Mouse (Mus musculus): ENCODE measurements around the gene Ptx4. TPM values are rescaled to one million over a fixed set of nuclear protein-coding genes. Genes with fewer than 3 reads are reported as not detected.

Gene Ptx4
- polyA plus RNA-seq, 1 experiment from 2014 or later: not detected

GRCm38 (mm10) chr17:25165970-25166671 lies 45.6 kb downstream of the Ptx4 start:
- no peaks in the 10 kb centered on the region for H3K27me3 ChIP-seq (ENCODE audit: control insufficient read depth, insufficient read depth, low read length)
- H3K9me3 ChIP-seq (ENCODE audit: control insufficient read depth, low read length): no peaks in the 10 kb centered on the region
- H3K4me2 ChIP-seq (replicated peaks): no peak overlapping the region
- no peak overlapping the region for H3K27ac ChIP-seq
- DNase-seq (ENCODE audit: low spot score) (no peak), ATAC-seq (ENCODE audit: low FRiP score) (no peak)
- WGBS: 67% methylated on average over 6 of the region's 6 CpGs
- H3K4me3 ChIP-seq (replicated peaks; ENCODE audit: low read length): no peak overlapping the region
- no peak overlapping the region for H3K9ac ChIP-seq
- no peaks in the 10 kb centered on the region for H3K4me1 ChIP-seq (replicated peaks; ENCODE audit: control insufficient read depth, insufficient read depth, low read length)
- H3K36me3 ChIP-seq (replicated peaks; ENCODE audit: control insufficient read depth, insufficient read depth): peaks cover 7% of the 10 kb centered on the region

DNA sequence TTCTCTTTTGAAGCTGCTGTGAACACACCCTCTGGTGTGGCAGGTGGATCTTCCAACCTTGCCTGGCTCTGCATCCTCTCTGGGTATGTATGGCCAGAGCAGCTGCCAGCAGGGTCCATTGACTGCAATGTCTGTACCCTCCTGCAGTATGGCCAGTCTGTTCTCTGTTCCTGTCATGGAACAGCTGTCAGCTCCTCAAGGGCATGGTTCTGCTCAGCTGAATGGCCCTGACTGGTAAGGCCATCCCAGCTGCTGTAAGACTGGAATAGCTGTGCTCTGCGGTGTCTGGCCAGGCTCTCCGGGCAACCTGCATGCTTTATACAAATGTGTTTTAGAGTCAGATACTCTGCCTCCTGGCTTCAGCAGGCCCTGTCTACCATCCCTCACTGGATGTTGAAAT lies 49.1 kb downstream of the Ptx4 start:
- WGBS: 95% methylated on average over 2 of the region's 2 CpGs
- no peaks in the 10 kb centered on the region for H3K36me3 ChIP-seq (replicated peaks; ENCODE audit: control insufficient read depth, insufficient read depth)
- H3K4me2 ChIP-seq (replicated peaks): no peak overlapping the region
- H3K9ac ChIP-seq: no peak overlapping the region
- H3K4me3 ChIP-seq (replicated peaks; ENCODE audit: low read length): no peak overlapping the region
- H3K27ac ChIP-seq: no peak overlapping the region
- no peaks in the 10 kb centered on the region for H3K4me1 ChIP-seq (replicated peaks; ENCODE audit: control insufficient read depth, insufficient read depth, low read length)
- no peaks in the 10 kb centered on the region for H3K9me3 ChIP-seq (ENCODE audit: control insufficient read depth, low read length)
- DNase-seq (ENCODE audit: low spot score) (no peak), ATAC-seq (ENCODE audit: low FRiP score) (no peak)
- H3K27me3 ChIP-seq (ENCODE audit: control insufficient read depth, insufficient read depth, low read length): no peaks in the 10 kb centered on the region

- Histone ChIP-seq H3K9ac (no peak overlapping the region), H3K9me3 (ENCODE audit: control insufficient read depth, low read length) (no peaks in the 10 kb centered on the region), H3K27ac (no peak overlapping the region), H3K4me3 (replicated peaks; ENCODE audit: low read length) (no peak overlapping the region), H3K4me1 (replicated peaks; ENCODE audit: control insufficient read depth, insufficient read depth, low read length) (no peaks in the 10 kb centered on the region), H3K27me3 (ENCODE audit: control insufficient read depth, insufficient read depth, low read length) (no peaks in the 10 kb centered on the region), H3K4me2 (replicated peaks) (no peak overlapping the region), H3K36me3 (replicated peaks; ENCODE audit: control insufficient read depth, insufficient read depth) (no peaks in the 10 kb centered on the region)
- 95% methylated on average over 3 of the region's 3 CpGs for WGBS
- ATAC-seq (ENCODE audit: low FRiP score): no peak
- no peak for DNase-seq (ENCODE audit: low spot score)
These were observed 52.0 kb downstream of the Ptx4 start for GRCm38 (mm10) chr17:25172558-25172957.

Other genes starting within 250 kb of the Ptx4 start
- 67.4 and 72.8 TPM in 2 replicates for gene Nubp2, start 234.4 kb upstream of the Ptx4 start, polyA plus RNA-seq (2014; fragmentation: Nextera tagmentation; extraction: Ambion mirVana)
- gene Spsb3, start 234.1 kb upstream of the Ptx4 start, polyA plus RNA-seq (2014; fragmentation: Nextera tagmentation; extraction: Ambion mirVana): 75.0 and 82.0 TPM in 2 replicates
- 22.7 and 23.7 TPM in 2 replicates for gene Eme2, start 225.7 kb upstream of the Ptx4 start, polyA plus RNA-seq (2014; fragmentation: Nextera tagmentation; extraction: Ambion mirVana)
- 72.9 and 82.6 TPM in 2 replicates for gene Mrps34, start 225.6 kb upstream of the Ptx4 start, polyA plus RNA-seq (2014; fragmentation: Nextera tagmentation; extraction: Ambion mirVana)
- gene Nme3, start 224.3 kb upstream of the Ptx4 start, polyA plus RNA-seq (2014; fragmentation: Nextera tagmentation; extraction: Ambion mirVana): 85.6 and 95.8 TPM in 2 replicates
- 86.0 and 90.1 TPM in 2 replicates for gene Mapk8ip3, start 183.8 kb upstream of the Ptx4 start, polyA plus RNA-seq (2014; fragmentation: Nextera tagmentation; extraction: Ambion mirVana)
- gene Jpt2, start 160.1 kb upstream of the Ptx4 start, polyA plus RNA-seq (2014; fragmentation: Nextera tagmentation; extraction: Ambion mirVana): 58.2 and 60.6 TPM in 2 replicates
- 8.0 and 8.1 TPM in 2 replicates for gene Cramp1l, start 105.0 kb upstream of the Ptx4 start, polyA plus RNA-seq (2014; fragmentation: Nextera tagmentation; extraction: Ambion mirVana)
- gene Ift140, start 104.7 kb upstream of the Ptx4 start, polyA plus RNA-seq (2014; fragmentation: Nextera tagmentation; extraction: Ambion mirVana): 15.9 and 20.9 TPM in 2 replicates
- 11.3 and 12.4 TPM in 2 replicates for gene Tmem204, start 37.2 kb upstream of the Ptx4 start, polyA plus RNA-seq (2014; fragmentation: Nextera tagmentation; extraction: Ambion mirVana)
- gene Telo2, start 4.8 kb upstream of the Ptx4 start, polyA plus RNA-seq (2014; fragmentation: Nextera tagmentation; extraction: Ambion mirVana): 39.8 and 41.7 TPM in 2 replicates
- gene Clcn7, start 12.6 kb downstream of the Ptx4 start, polyA plus RNA-seq (2014; fragmentation: Nextera tagmentation; extraction: Ambion mirVana): 28.1 and 29.4 TPM in 2 replicates
- gene Ccdc154, start 41.7 kb downstream of the Ptx4 start, polyA plus RNA-seq (2014; fragmentation: Nextera tagmentation; extraction: Ambion mirVana): not detected in 2 replicates
- not detected in 2 replicates for gene Gm38655, start 54.7 kb downstream of the Ptx4 start, polyA plus RNA-seq (2014; fragmentation: Nextera tagmentation; extraction: Ambion mirVana)
- gene BC003965, start 63.8 kb downstream of the Ptx4 start, polyA plus RNA-seq (2014; fragmentation: Nextera tagmentation; extraction: Ambion mirVana): 30.3 and 31.5 TPM in 2 replicates
- 9.4 and 9.9 TPM in 2 replicates for gene Unkl, start 67.6 kb downstream of the Ptx4 start, polyA plus RNA-seq (2014; fragmentation: Nextera tagmentation; extraction: Ambion mirVana)
- 90.5 and 91.1 TPM in 2 replicates for gene Gnptg, start 119.4 kb downstream of the Ptx4 start, polyA plus RNA-seq (2014; fragmentation: Nextera tagmentation; extraction: Ambion mirVana)
- 52.1 and 53.4 TPM in 2 replicates for gene Tsr3, start 119.4 kb downstream of the Ptx4 start, polyA plus RNA-seq (2014; fragmentation: Nextera tagmentation; extraction: Ambion mirVana)
- 10.8 and 15.9 TPM in 2 replicates for gene Baiap3, start 135.6 kb downstream of the Ptx4 start, polyA plus RNA-seq (2014; fragmentation: Nextera tagmentation; extraction: Ambion mirVana)
- 430 and 441 TPM in 2 replicates for gene Ube2i, start 153.9 kb downstream of the Ptx4 start, polyA plus RNA-seq (2014; fragmentation: Nextera tagmentation; extraction: Ambion mirVana)
- not detected in 2 replicates for gene Prss34, start 177.6 kb downstream of the Ptx4 start, polyA plus RNA-seq (2014; fragmentation: Nextera tagmentation; extraction: Ambion mirVana)
- not detected in 2 replicates for gene Prss28, start 187.9 kb downstream of the Ptx4 start, polyA plus RNA-seq (2014; fragmentation: Nextera tagmentation; extraction: Ambion mirVana)
- not detected in 2 replicates for gene Prss29, start 197.9 kb downstream of the Ptx4 start, polyA plus RNA-seq (2014; fragmentation: Nextera tagmentation; extraction: Ambion mirVana)
- not detected in 2 replicates for gene Tpsab1, start 224.8 kb downstream of the Ptx4 start, polyA plus RNA-seq (2014; fragmentation: Nextera tagmentation; extraction: Ambion mirVana)
- 0.36 TPM in 1 of 2 replicates, not detected in the other for gene Tpsb2, start 245.5 kb downstream of the Ptx4 start, polyA plus RNA-seq (2014; fragmentation: Nextera tagmentation; extraction: Ambion mirVana)
- gene Tpsg1, start 248.5 kb downstream of the Ptx4 start, polyA plus RNA-seq (2014; fragmentation: Nextera tagmentation; extraction: Ambion mirVana): 1.2 TPM in 1 of 2 replicates, not detected in the other

Data from hindbrain, embryonic 14.5 days (tissue).